Mouse (Mus musculus): ENCODE measurements around the gene Irf9.

Irf9 gene

DNA sequence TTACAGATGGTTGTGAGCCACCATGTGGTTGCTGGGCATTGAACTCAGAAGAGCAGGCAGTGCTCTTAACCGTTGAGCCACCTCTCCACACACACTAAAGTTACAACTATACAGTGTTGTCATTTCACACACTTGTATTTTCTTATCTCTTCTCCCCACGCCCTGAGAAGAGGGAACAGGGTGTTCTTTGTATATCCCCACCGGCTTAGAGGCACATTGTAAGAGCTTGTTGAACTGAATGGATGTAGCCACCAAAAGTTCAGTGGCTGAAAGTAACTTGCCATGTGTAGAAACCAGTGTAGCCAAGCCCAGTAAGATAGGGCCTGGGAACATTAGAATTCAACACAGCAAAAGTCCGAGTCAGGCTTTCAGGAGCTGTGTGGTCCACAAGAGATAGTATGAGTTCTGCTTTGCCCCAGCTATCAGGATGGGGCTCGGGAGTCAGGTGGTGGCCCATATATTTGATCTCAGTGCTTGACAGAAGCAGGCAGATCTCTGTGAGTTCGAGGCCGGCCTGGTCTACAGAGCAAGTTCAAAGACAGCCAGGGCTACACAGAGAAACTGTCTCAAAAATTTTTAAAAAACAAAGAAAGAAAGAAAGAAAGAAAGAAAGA, 11.3 kb downstream of the Irf9 start:
- DNase-seq (ENCODE audit: low read depth, low spot score), result no peak

DNA sequence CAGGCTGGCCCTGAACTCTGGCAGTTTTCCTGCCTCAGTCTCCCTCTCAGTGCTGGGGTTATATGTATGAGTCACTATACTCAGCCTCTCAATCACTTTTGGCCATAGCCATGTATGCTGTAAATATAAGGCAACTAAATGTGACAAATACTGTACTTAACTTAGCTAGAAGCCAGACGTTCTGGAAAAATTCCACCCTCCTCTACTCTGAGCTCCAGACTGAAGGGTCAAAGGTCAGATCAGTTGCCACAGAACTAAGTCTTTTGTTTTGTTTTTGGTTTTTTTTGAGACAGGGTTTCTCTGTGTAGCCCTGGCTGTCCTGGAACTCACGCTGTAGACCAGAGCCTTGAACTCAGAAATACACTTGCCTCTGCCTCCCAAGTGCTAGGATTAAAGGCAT, 12.5 kb downstream of the Irf9 start:
- DNase-seq (ENCODE audit: low read depth, low spot score), result no peak

DNA sequence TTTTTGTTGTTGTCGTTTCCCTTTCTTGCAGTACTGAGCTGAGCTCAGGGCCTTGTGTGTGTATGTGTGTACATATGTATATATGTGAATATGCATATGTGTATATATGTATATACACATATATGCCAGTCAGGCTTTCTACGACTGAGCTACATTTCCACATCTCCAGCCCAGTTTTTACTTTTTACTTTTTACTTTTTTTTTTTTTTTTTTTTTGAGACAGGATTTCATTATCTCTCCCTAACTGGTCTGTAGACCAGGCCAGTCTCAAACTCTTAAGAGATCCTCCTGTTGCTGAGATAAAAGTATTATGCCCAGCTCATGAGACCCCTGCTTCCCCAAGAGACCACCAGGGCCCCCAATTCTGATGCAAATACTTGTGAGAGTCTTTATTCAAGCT, 13.5 kb downstream of the Irf9 start:
- no peak for DNase-seq (ENCODE audit: low read depth, low spot score)

DNA sequence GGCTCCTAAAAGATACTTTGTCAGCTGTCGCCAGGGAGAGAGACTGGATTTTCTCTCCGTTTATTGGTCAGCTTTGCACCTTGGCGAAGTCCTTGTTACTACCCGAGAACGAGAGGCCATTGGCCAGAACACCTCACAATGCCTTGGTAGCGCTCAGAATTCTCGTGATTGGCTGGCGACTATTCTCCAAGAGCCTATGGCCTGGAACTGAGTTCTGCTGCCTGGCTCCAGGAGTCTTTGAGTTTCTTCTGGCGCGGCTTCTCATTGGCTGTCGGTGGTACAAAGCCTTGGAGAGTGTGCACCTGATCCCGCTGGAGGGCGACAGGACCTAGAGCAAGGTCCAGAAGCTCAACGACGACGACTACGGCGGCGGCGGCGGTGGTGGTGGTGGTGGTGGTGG, 14.5 kb downstream of the Irf9 start, which contains the start of gene Rec8:
Rec8 (plus strand) TSS at position 216 of the 400 bp plus-strand sequence.
- peak; percentile 96 for DNase-seq (ENCODE audit: low read depth, low spot score)

DNA sequence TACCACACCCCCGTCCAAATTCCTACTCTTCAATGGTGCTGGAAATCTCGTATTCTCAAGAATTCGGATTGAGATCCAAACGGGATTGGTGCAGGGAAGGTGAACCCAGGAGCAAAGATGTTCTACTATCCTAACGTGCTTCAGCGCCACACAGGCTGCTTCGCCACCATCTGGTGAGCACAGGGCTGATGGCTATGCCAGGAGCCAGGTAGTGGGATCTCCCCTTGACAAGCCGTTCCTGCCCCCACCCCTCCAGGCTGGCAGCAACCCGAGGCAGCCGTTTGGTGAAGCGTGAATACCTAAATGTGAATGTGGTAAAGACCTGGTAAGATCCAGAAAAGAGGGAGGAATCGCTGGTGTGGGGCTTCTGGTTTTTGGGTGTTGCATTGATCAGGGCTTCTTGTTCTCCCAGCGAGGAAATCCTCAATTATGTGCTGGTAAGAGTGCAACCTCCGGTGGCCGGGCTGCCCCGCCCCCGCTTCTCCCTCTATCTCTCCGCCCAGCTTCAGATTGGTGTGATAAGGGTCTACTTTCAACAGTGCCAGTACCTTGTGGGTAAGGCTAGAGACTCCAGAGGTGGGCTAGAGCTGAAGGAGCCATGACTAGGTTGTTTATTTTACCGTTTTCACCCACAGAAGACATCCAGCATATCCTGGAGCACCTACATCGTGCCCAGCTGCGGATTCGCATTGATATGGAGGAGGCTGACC, 15.3 kb downstream of the Irf9 start:
- no peak for DNase-seq (ENCODE audit: low read depth, low spot score)

GRCm38 (mm10) chr14:55628077-55628827, 24.9 kb downstream of the Irf9 start:
- no peak for DNase-seq (ENCODE audit: low read depth, low spot score)

DNA sequence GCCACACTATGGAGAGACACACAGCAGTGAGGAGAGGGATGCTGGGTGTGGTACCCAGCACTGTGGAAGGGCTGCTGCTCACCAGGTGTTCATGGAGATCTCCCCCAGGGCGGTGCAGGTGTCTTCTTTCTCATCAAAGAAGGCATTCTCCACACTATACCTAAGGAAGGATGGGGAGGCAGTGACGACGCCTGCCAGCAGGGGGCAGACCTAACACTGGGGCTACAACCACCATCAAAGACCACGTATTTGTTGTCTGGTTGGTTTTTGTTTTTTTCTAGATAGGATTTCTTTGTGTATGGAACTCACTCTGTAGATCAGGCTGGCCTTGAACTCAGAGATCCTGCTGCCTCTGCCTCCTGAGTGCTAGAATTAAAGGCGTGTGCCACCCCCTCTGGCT, 25.9 kb downstream of the Irf9 start:
- peak; percentile 78 for DNase-seq (ENCODE audit: low read depth, low spot score)

DNA sequence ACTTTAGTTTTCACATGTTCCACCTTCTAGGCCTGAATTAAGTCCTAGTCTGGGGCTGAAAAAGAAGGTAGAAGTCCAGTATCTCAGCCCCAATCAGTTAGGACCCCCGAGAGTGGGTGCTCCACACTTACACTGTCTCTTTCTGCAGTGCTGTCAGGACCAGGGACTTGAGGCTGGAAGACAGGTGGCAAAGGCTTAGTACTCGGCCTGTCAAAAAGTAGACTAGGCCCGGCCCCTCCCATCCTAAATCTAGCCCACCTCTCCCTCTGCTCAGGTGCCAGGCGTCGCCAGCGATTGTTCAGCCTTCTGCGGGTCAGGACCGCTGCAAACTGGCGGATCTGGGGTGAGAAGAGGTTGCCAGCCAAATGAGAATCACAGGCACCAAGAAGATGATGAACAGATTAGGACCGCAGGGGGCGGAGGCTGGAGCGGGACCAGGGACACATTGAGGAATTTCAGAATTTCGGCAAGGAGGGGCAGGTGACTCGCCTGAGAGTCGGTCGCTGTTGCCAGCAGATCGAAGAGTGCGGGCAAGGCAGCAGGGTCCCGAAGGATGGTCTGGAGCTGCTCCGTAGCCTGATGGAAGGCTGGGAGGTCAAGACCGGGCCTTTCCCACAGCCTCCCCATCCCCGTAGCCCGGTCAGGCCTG, 31.6 kb downstream of the Irf9 start:
- peak; percentile 71 for DNase-seq (ENCODE audit: low read depth, low spot score)

GRCm38 (mm10) chr14:55635523-55636007, 32.2 kb downstream of the Irf9 start, which contains the start of gene Ipo4:
TSS of gene Ipo4 (minus strand) at chr14:55635957.
- DNase-seq (ENCODE audit: low read depth, low spot score), result peak; percentile 95

DNA sequence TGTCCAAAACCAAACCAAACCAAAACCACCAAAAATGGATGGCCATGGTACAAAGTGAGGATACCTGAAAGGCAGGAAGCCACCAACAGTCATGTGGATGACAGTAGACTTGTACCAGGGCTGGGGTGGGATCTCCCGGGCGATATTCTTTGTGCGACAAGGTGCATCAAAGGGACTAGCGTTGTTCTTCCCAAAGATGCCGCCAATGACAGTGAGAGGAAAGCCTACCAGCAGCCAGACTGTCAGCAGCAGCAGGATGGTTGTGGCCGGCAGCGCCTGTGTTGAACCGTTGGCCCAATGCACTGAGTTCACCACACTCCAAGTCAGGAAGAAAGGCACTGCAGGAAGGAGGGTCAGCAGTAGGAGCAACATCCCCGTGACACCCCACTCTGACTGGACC, 34.4 kb downstream of the Irf9 start, which contains the start of gene Gm49378:
Gm49378 (minus strand) TSS at position 101 of the 400 bp plus-strand sequence.
- no peak for DNase-seq (ENCODE audit: low read depth, low spot score)

- DNase-seq (ENCODE audit: low read depth, low spot score), result no peak
These were observed 37.4 kb downstream of the Irf9 start for GRCm38 (mm10) chr14:55640816-55641215.

GRCm38 (mm10) chr14:55641291-55641690, 37.9 kb downstream of the Irf9 start:
- no peak for DNase-seq (ENCODE audit: low read depth, low spot score)

- no peak for DNase-seq (ENCODE audit: low read depth, low spot score)
These were observed 39.3 kb downstream of the Irf9 start for GRCm38 (mm10) chr14:55642679-55643059.

DNA sequence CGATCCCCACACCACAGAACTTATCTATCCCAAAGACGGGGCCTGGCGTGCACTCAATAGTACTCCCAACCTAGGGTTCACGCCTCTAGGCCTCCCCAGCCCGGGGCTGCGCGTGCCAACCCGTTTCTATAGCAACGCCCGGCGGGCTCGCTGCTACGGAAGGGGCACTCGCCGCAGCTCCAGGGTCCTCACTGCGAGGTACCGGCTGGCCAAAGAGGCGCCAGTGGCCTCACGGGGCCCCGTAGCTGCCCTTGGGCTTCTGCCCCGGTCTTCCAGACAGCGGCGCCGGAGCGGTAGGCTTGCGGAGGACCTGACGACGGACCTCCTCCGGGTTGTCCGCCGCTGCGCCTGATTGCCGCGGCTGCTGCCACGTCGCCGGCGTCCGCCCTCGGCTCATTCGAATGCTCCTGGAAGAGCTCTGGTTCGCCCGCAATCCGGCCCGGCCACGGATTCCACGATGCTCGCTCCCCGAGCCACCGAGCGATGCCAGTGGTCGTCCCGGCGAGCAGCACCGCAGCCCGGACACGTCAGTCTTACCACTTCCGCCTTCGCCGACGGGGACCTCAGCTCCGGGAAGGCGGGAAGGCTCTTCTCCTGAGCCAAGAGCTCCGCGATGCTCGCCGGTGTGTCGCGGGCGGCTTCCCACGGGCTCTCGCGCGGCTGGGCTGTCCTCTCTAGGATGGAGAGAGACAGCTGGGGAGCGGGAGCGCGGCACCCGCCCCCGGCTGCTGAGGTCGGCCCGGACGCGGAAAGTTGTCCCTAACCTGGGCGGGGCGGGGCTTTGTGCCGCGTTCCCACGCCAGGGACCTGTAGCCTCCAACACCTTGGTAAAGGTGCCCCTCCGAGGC, 39.9 kb downstream of the Irf9 start, which contains the start of gene Tm9sf1:
Tm9sf1 (minus strand) TSS at position 747 of the 848 bp plus-strand sequence.
- DNase-seq (ENCODE audit: low read depth, low spot score), result peak; percentile 83

DNA sequence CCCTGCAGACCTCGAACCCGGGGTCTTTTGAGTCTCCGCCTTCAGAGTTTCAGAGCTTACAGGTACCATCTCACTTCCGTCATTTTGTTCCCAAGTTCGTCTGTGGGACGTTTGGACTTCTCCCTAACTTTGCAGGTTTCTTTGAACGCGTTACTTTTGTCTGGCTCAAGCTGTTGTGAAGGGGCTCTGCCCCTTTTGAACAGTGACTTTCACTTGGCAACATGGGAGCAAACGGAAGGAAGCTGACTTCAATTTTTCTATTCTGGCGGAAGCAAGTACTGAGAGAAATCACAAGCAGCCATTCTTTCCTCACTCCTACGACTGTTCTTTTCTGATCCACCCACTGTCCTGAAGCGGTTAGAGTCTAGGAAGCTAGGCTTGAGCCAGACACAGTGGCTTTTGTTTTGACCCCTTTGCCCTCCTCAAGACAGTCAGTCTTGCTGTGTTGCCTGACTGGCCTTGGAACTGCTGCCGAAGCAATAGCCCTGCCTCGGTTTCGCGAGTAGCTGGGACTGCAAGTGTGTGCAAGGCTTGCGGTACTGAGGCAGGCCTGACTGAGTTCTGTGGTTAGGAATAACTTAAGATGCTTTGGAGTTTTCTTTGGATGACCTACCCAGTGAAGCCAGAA, 41.0 kb downstream of the Irf9 start:
- DNase-seq (ENCODE audit: low read depth, low spot score), result no peak

- no peak for DNase-seq (ENCODE audit: low read depth, low spot score)
These were observed 46.5 kb downstream of the Irf9 start, which contains the start of gene Tssk4 for GRCm38 (mm10) chr14:55649884-55650283. TSS of gene Tssk4 (plus strand) at chr14:55650184.

- DNase-seq (ENCODE audit: low read depth, low spot score), result no peak
These were observed 48.2 kb downstream of the Irf9 start for GRCm38 (mm10) chr14:55651528-55651927.

DNA sequence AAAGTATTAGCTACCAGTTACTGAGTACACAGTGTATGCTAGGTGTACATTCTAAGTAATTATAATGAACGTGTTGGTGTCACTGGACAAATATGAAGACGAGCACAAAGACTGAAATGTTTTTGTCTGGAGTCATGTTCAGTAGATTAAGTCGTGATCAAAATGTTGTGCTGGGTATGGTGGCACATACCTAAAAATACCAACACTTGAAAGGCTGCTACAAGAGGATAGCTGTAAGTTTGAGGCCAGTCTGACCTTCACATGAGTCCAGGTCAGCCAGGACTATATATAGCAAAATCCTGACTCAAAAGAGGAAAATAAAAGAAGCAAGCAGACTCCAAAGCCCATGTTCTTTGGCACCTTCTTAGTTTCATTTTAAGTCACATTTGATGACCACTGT, 53.6 kb downstream of the Irf9 start:
- no peak for DNase-seq (ENCODE audit: low read depth, low spot score)

DNA sequence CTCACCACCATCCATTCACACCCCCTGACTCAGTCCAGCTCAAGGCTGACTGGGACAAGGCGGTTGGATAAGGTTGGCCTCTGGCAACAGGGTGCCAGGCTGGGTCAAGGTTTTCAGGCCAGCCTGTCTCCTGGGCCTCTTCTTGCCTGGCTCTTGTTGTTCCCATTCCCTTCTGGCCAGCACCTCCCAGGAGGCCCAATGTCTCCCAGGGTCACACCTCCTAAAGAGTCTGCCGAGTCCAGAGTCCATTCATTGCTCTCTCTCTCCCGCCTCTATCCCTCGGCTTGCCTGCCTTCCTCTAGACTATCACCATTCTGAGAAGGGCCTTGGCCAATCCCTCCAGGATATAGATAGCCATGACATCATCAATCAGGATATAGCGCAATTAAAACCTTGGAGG, 54.6 kb downstream of the Irf9 start:
- DNase-seq (ENCODE audit: low read depth, low spot score), result no peak

Measured in ZHBTc4 (cell line).